8 mouse cellular contexts compared by ENCODE assay signal in the genomic region with DNA sequence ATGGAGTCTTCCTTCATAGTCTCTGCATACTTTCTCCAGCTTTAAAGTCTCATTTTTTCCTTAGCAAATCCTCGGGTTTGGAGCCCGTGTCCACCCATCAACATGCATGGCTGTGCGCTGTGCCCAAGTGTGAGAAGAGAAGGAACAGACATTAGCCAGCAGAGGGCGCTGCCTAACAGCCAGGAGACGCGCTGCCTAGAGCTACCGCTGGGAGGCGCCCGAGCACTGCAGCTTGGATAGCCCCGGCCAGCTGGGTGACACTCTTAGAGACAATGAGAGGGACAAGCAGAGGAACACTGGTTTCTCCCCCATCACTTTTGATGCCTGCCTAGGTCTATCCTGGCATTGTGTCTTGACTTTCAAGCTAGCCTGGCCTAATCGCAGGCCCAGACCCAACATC. TPM values are rescaled to one million over a fixed set of nuclear protein-coding genes. Genes with fewer than 3 reads are reported as not detected.
DNase-seq lines count a peak whose midpoint lies in the region; ATAC-seq and TF ChIP-seq lines count a peak whose summit lies in the region.

No protein-coding gene starts in this region.

- 0 out of 4 replicates have a peak, but pooled peaks cover 0 to 1% of the 10 kb centered on the region in 2 experiments for H3K4me1 ChIP-seq in MEL (ENCODE audit: control insufficient read depth in 1 of 2, insufficient read depth in 2 of 2, low read length in 2 of 2)
- no peaks in the 10 kb centered on the region for H3K4me1 ChIP-seq in hindbrain, embryonic 11.5 days (replicated peaks; ENCODE audit: control insufficient read depth, insufficient read depth, low read length)
- no peaks in the 10 kb centered on the region for H3K4me1 ChIP-seq in lung, embryonic 16.5 days (replicated peaks; ENCODE audit: control insufficient read depth, insufficient read depth, low read length)

- no peak for TF ChIP-seq EP300 in MEL (IDR thresholded peaks at IDR 0.05; ENCODE audit: low read depth in 1 of 2, low read length in 2 of 2)

- TF ChIP-seq CTCF in MEL (IDR thresholded peaks at IDR 0.05 in 2 of 3, conservative IDR thresholded peaks at IDR 0.05 in 1 of 3; ENCODE audit: control insufficient read depth in 1 of 3, insufficient read depth in 1 of 3, low read depth in 2 of 3, low read length in 3 of 3, poor library complexity in 1 of 3, severe bottlenecking in 1 of 3) = peak; percentile 99 to 100 (median 100)

- peak; percentile 70 for ATAC-seq in hindbrain, embryonic 11.5 days (ENCODE audit: low FRiP score)
- peak; percentile 78 for ATAC-seq in lung, embryonic 16.5 days (ENCODE audit: low read depth)

- TF ChIP-seq RAD21 in MEL (IDR thresholded peaks at IDR 0.05; ENCODE audit: low read depth, low read length) = peak; percentile 96

- no peak overlapping the region for H3K9ac ChIP-seq in MEL (ENCODE audit: control insufficient read depth, low read depth, low read length, poor library complexity, severe bottlenecking)
- no peak overlapping the region for H3K9ac ChIP-seq in hindbrain, embryonic 11.5 days (ENCODE audit: low read depth, low read length)
- H3K9ac ChIP-seq in lung, embryonic 16.5 days (ENCODE audit: low read length) = no peak overlapping the region

- WGBS in hindbrain, embryonic 11.5 days = 7% methylated on average over 11 of the region's 11 CpGs
- WGBS in lung, embryonic 16.5 days = 3% methylated on average over 11 of the region's 11 CpGs

- peak; percentile 81 for DNase-seq in MEL (ENCODE audit: low read depth, low spot score)
- DNase-seq in cerebellum, adult 8-10 months = peak; percentile 92
- DNase-seq in frontal cortex, adult 2 months (ENCODE audit: extremely low spot score in 1 of 2, low spot score in 1 of 2) = peak; percentile 63 to 96
- DNase-seq in hindbrain, embryonic 11.5 days (ENCODE audit: low spot score) = peak; percentile 94
- peak; percentile 79 for DNase-seq in layer of hippocampus, adult 9-11 months
- DNase-seq in ovary, postnatal 10 days (ENCODE audit: low spot score) = peak; percentile 97
- DNase-seq in thymus, postnatal 0 days (ENCODE audit: low spot score) = peak; percentile 89

- no peaks in the 10 kb centered on the region for H3K79me2 ChIP-seq in MEL (ENCODE audit: control insufficient read depth, insufficient read depth, low read length, poor library complexity)

- H3K4me2 ChIP-seq in hindbrain, embryonic 11.5 days (replicated peaks; ENCODE audit: low read depth, low read length) = no peak overlapping the region
- peak overlapping the region; percentile 23; the same call in 1 of the 2 replicates for H3K4me2 ChIP-seq in lung, embryonic 16.5 days (ENCODE audit: low read depth, low read length)

- H3K27me3 ChIP-seq in MEL (ENCODE audit: control insufficient read depth in 1 of 2, insufficient read depth in 2 of 2, low read length in 2 of 2) = peaks cover 0 to 3% of the 10 kb centered on the region in 2 experiments; a peak in 2 of 4 replicates
- no peaks in the 10 kb centered on the region for H3K27me3 ChIP-seq in hindbrain, embryonic 11.5 days (ENCODE audit: control insufficient read depth, insufficient read depth, low read length)
- no peaks in the 10 kb centered on the region for H3K27me3 ChIP-seq in lung, embryonic 16.5 days (ENCODE audit: control insufficient read depth, insufficient read depth, low read depth, low read length)

- no peaks in the 10 kb centered on the region for H3K36me3 ChIP-seq in MEL (ENCODE audit: control insufficient read depth in 1 of 2, insufficient read depth in 2 of 2, low read length in 2 of 2)
- no peaks in the 10 kb centered on the region for H3K36me3 ChIP-seq in hindbrain, embryonic 11.5 days (ENCODE audit: control insufficient read depth, insufficient read depth, low read length)
- H3K36me3 ChIP-seq in lung, embryonic 16.5 days (ENCODE audit: control insufficient read depth, insufficient read depth, low read length) = no peaks in the 10 kb centered on the region

- H3K9me3 ChIP-seq in MEL (replicated peaks; ENCODE audit: insufficient read depth, low read length) = no peaks in the 10 kb centered on the region
- H3K9me3 ChIP-seq in hindbrain, embryonic 11.5 days (ENCODE audit: control insufficient read depth, low read length) = no peaks in the 10 kb centered on the region
- no peaks in the 10 kb centered on the region for H3K9me3 ChIP-seq in lung, embryonic 16.5 days (ENCODE audit: control insufficient read depth, low read length)

- H3K27ac ChIP-seq in MEL (ENCODE audit: control insufficient read depth, low read depth, low read length) = no peak overlapping the region
- H3K27ac ChIP-seq in hindbrain, embryonic 11.5 days (ENCODE audit: low read depth, low read length) = no peak overlapping the region
- H3K27ac ChIP-seq in lung, embryonic 16.5 days (ENCODE audit: low read length) = no peak overlapping the region

- no peak for TF ChIP-seq POLR2A in MEL (IDR thresholded peaks at IDR 0.05; ENCODE audit: control insufficient read depth in 1 of 2, insufficient read depth in 1 of 2, low read depth in 1 of 2, low read length in 2 of 2, poor library complexity in 1 of 2)

- no peak overlapping the region for H3K4me3 ChIP-seq in MEL (ENCODE audit: control insufficient read depth in 1 of 2, insufficient read depth in 1 of 2, low read depth in 2 of 2, low read length in 2 of 2)
- H3K4me3 ChIP-seq in hindbrain, embryonic 11.5 days (ENCODE audit: low read depth, low read length) = no peak overlapping the region
- no peak overlapping the region for H3K4me3 ChIP-seq in lung, embryonic 16.5 days (ENCODE audit: low read length)

TF ChIP-seq in MEL, 35 proteins besides CTCF, POLR2A, EP300 and RAD21:
- TF ChIP-seq MAZ (IDR thresholded peaks at IDR 0.05; ENCODE audit: low read depth, low read length) (no peak; the same call in 1 of the 2 replicates), RCOR1 (IDR thresholded peaks at IDR 0.05; ENCODE audit: low read depth, low read length) (no peak), E2F4 (IDR thresholded peaks at IDR 0.05; ENCODE audit: borderline replicate concordance, low read depth, low read length) (no peak), USF2 (IDR thresholded peaks at IDR 0.05; ENCODE audit: borderline replicate concordance in 1 of 2, insufficient read depth in 1 of 2, low read depth in 1 of 2, low read length in 2 of 2) (no peak), UBTF (IDR thresholded peaks at IDR 0.05; ENCODE audit: borderline replicate concordance, insufficient read depth, low read depth, low read length) (no peak), SMC3 (IDR thresholded peaks at IDR 0.05; ENCODE audit: low read depth, low read length) (peak; percentile 98), CHD1 (IDR thresholded peaks at IDR 0.05; ENCODE audit: low read depth, low read length) (no peak), ZMIZ1 (IDR thresholded peaks at IDR 0.05; ENCODE audit: low read depth, low read length) (no peak), NELFE (IDR thresholded peaks at IDR 0.05; ENCODE audit: low read depth, low read length) (no peak), HCFC1 (IDR thresholded peaks at IDR 0.05; ENCODE audit: low read depth, low read length) (no peak), NRF1 (IDR thresholded peaks at IDR 0.05; ENCODE audit: insufficient read depth, low read depth, low read length, poor library complexity, severe bottlenecking) (no peak), MAX (IDR thresholded peaks at IDR 0.05; ENCODE audit: low read length) (no peak), POLR2AphosphoS5 (IDR thresholded peaks at IDR 0.05; ENCODE audit: borderline replicate concordance, low read depth, low read length) (no peak), MYC (IDR thresholded peaks at IDR 0.05; ENCODE audit: low read depth, low read length) (no peak), POLR2AphosphoS2 (IDR thresholded peaks at IDR 0.05; ENCODE audit: low read length) (no peak), JUND (IDR thresholded peaks at IDR 0.05; ENCODE audit: low read depth, low read length) (0 out of 2 replicates have a peak, but pooled peaks have one; percentile 59), KAT2A (conservative IDR thresholded peaks at IDR 0.05; ENCODE audit: low read depth, low read length) (no peak), GATA1 (IDR thresholded peaks at IDR 0.05; ENCODE audit: low read depth, low read length) (no peak), TCF12 (IDR thresholded peaks at IDR 0.05; ENCODE audit: low read depth, low read length) (no peak), BHLHE40 (IDR thresholded peaks at IDR 0.05; ENCODE audit: borderline replicate concordance, low read depth, low read length) (peak; percentile 47), ETS1 (IDR thresholded peaks at IDR 0.05; ENCODE audit: low read depth, low read length) (no peak), ZNF384 (IDR thresholded peaks at IDR 0.05; ENCODE audit: low read depth, low read length) (0 out of 2 replicates have a peak, but pooled peaks have one; percentile 23), MEF2A (IDR thresholded peaks at IDR 0.05; ENCODE audit: extremely low read depth, insufficient replicate concordance, low read depth, low read length, poor library complexity, severe bottlenecking) (no peak), TAL1 (IDR thresholded peaks at IDR 0.05; ENCODE audit: low read length) (no peak), ELF1 (IDR thresholded peaks at IDR 0.05; ENCODE audit: low read depth, low read length) (peak; percentile 44; the same call in 1 of the 2 replicates), TBP (IDR thresholded peaks at IDR 0.05; ENCODE audit: low read depth, low read length) (no peak), MXI1 (IDR thresholded peaks at IDR 0.05; ENCODE audit: low read depth, low read length) (no peak), USF1 (IDR thresholded peaks at IDR 0.05; ENCODE audit: low read depth, low read length) (no peak), GABPA (IDR thresholded peaks at IDR 0.05; ENCODE audit: low read depth, low read length) (no peak), ZC3H11A (IDR thresholded peaks at IDR 0.05; ENCODE audit: low read depth, low read length) (peak; percentile 95), MYB (IDR thresholded peaks at IDR 0.05; ENCODE audit: low read depth, low read length) (no peak), ZKSCAN1 (IDR thresholded peaks at IDR 0.05; ENCODE audit: low read depth, low read length) (no peak)
TF ChIP-seq in MEL: peak in this region for 6.

RNA-seq across cellular contexts. Expression of a gene that starts 46.0 kb away (rescaled TPM):
- total RNA-seq in MEL (2012; rRNA removed) = 106 and 111 TPM in 2 replicates
- polyA plus RNA-seq in MEL (2012; ENCODE audit: insufficient read depth in 1 of 2, insufficient read length in 2 of 2, low read depth in 1 of 2, low replicate concordance in 2 of 2, missing spikeins in 1 of 2) = 100 to 1,000 TPM in 1 of 2 experiments, not detected in 1; 120 TPM
- 11.5 and 14.1 TPM in 2 replicates for polyA plus RNA-seq in frontal cortex, adult 2 months (2012; rRNA removed)
- polyA plus RNA-seq in hindbrain, embryonic 11.5 days (2014; fragmentation: Nextera tagmentation; extraction: Ambion mirVana) = 151 and 166 TPM in 2 replicates
- 134 and 139 TPM in 2 replicates for polyA plus RNA-seq in lung, embryonic 16.5 days (2015; fragmentation: Nextera tagmentation; extraction: Ambion mirVana)
- 352 and 361 TPM in 2 replicates for polyA plus RNA-seq in thymus, postnatal 0 days (2015; fragmentation: Nextera tagmentation; extraction: Ambion mirVana)
